In the genomic region with DNA sequence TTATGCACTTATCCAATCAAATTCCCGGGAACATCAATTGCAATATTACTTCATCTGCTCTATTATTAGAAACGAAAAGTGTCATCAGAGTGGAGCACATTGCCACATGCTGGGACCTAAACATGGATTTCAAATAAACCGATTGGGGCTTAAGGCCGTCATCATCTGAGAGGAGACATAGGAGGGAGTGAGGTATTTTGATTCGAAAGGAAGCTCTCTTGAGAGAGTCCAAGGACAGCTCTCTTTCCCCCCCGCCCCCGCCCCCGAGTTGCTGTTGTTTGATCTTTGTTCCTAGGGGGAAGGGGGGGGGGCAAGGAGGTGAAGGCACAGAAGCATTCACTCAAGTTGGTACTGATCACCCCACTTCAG, we compare ENCODE assay signal across 9 mouse cellular contexts. TPM values are rescaled to one million over a fixed set of nuclear protein-coding genes. Genes with fewer than 3 reads are reported as not detected.
DNase-seq lines count a peak whose midpoint lies in the region; ATAC-seq and TF ChIP-seq lines count a peak whose summit lies in the region.
"Had no signal": no experiment of that assay in that cellular context is flagged by ENCODE, and none has a peak within 500 bp of the region (broad histone marks: within the 10 kb centered on the region; RNA-seq: fewer than 3 reads in every experiment).

No protein-coding gene starts in this region.

- H3K4me3 ChIP-seq in heart, embryonic 10.5 days = peak overlapping the region; percentile 77
- peak overlapping the region; percentile 70 for H3K4me3 ChIP-seq in ES-Bruce4 (ENCODE audit: low read depth, low read length)
- H3K4me3 ChIP-seq in hindbrain, embryonic 10.5 days = peak overlapping the region; percentile 74
- H3K4me3 ChIP-seq: myocyte had no signal

- no peak for TF ChIP-seq CTCF in ES-Bruce4 (IDR thresholded peaks at IDR 0.05; ENCODE audit: low read depth, low read length)

- 0 out of 2 replicates have a peak, but pooled peaks cover 9% of the 10 kb centered on the region for H3K27me3 ChIP-seq in heart, embryonic 10.5 days (ENCODE audit: insufficient read depth, poor library complexity, severe bottlenecking)
- peaks cover 4% of the 10 kb centered on the region for H3K27me3 ChIP-seq in ES-Bruce4 (ENCODE audit: control insufficient read depth, insufficient read depth, low read length, poor library complexity, severe bottlenecking)
- H3K27me3 ChIP-seq in hindbrain, embryonic 10.5 days (ENCODE audit: insufficient read depth, poor library complexity, severe bottlenecking) = peaks cover 31% of the 10 kb centered on the region

- no peaks in the 10 kb centered on the region for H3K36me3 ChIP-seq in heart, embryonic 10.5 days
- H3K36me3 ChIP-seq in ES-Bruce4 (ENCODE audit: control insufficient read depth, insufficient read depth, low read length, poor library complexity, severe bottlenecking) = no peaks in the 10 kb centered on the region
- no peaks in the 10 kb centered on the region for H3K36me3 ChIP-seq in hindbrain, embryonic 10.5 days

- H3K9me3 ChIP-seq in heart, embryonic 10.5 days = no peaks in the 10 kb centered on the region
- no peaks in the 10 kb centered on the region for H3K9me3 ChIP-seq in ES-Bruce4 (replicated peaks; ENCODE audit: control insufficient read depth, insufficient read depth, low read length, poor library complexity, severe bottlenecking)
- no peaks in the 10 kb centered on the region for H3K9me3 ChIP-seq in hindbrain, embryonic 10.5 days

- no peak for DNase-seq in heart, embryonic 10.5 days (ENCODE audit: low spot score)
- no peak for DNase-seq in heart, adult 18-20 months
- DNase-seq in hindbrain, embryonic 10.5 days (ENCODE audit: low spot score) = no peak
- DNase-seq in frontal cortex, postnatal 10 days (ENCODE audit: low spot score in 2 of 2) = no peak
- no peak for DNase-seq in natural killer cell, adult 2 months (ENCODE audit: low spot score in 2 of 2)

- peak; percentile 2; the same call in 1 of the 2 replicates for ATAC-seq in megakaryocyte progenitor cell, adult 5-6 weeks (replicated peaks; ENCODE audit: poor library complexity)
- ATAC-seq in monocyte, adult 5-6 weeks (replicated peaks; ENCODE audit: insufficient number of reproducible peaks, low FRiP score, low TSS enrichment, poor library complexity, severe bottlenecking) = no peak

- H3K27ac ChIP-seq in heart, embryonic 10.5 days = peak overlapping the region; percentile 86
- no peak overlapping the region for H3K27ac ChIP-seq in ES-Bruce4 (ENCODE audit: insufficient read depth, low read length)
- H3K27ac ChIP-seq in hindbrain, embryonic 10.5 days = peak overlapping the region; percentile 86

- peaks cover 17% of the 10 kb centered on the region for H3K4me1 ChIP-seq in heart, embryonic 10.5 days
- no peaks in the 10 kb centered on the region for H3K4me1 ChIP-seq in ES-Bruce4 (ENCODE audit: control insufficient read depth, insufficient read depth, low read length)
- peaks cover 15% of the 10 kb centered on the region for H3K4me1 ChIP-seq in hindbrain, embryonic 10.5 days (replicated peaks)

- no peak overlapping the region for H3K9ac ChIP-seq in ES-Bruce4 (ENCODE audit: low read depth, poor library complexity, severe bottlenecking)

- WGBS in heart, embryonic 10.5 days = under 1% methylated on average over 8 of the region's 8 CpGs
- 2% methylated on average over 8 of the region's 8 CpGs for WGBS in hindbrain, embryonic 10.5 days

- no peak for TF ChIP-seq POLR2A in ES-Bruce4 (IDR thresholded peaks at IDR 0.05; ENCODE audit: insufficient read depth, low read length)

- no peak for TF ChIP-seq EP300 in ES-Bruce4 (IDR thresholded peaks at IDR 0.05; ENCODE audit: insufficient read depth, low read depth, low read length)

RNA-seq across cellular contexts. Expression of a gene that starts 0.2 kb away (rescaled TPM):
- 2.1 and 2.8 TPM in 2 replicates for polyA plus RNA-seq in heart, embryonic 10.5 days (2016; fragmentation: Nextera tagmentation; extraction: Ambion mirVana)
- total RNA-seq in heart, adult 18-20 months (2021) = 1 to 10 TPM; 6.1 to 7.0 TPM
- 0.09 TPM in 1 of 2 replicates, not detected in the other for polyA plus RNA-seq in ES-Bruce4 (2011; ENCODE audit: insufficient read depth, insufficient read length, low read depth, missing spikeins)
- 0.66 and 1.0 TPM in 2 replicates for polyA plus RNA-seq in hindbrain, embryonic 10.5 days (2016; fragmentation: Nextera tagmentation; extraction: Ambion mirVana)
- 0.44 and 0.52 TPM in 2 replicates for total RNA-seq in megakaryocyte progenitor cell, adult 5-6 weeks (2015)
- 0.37 and 0.51 TPM in 2 replicates for total RNA-seq in megakaryocyte progenitor cell, adult 5-6 weeks (2017)
- not detected in 3 replicates for total RNA-seq in monocyte, adult 5-6 weeks (2017)

RNA-seq across cellular contexts. Expression of a gene that starts 27.0 kb away (rescaled TPM):
- not detected in 2 replicates for polyA plus RNA-seq in heart, embryonic 10.5 days (2016; fragmentation: Nextera tagmentation; extraction: Ambion mirVana)
- not detected for total RNA-seq in heart, adult 18-20 months (2021)
- not detected in 2 replicates for polyA plus RNA-seq in ES-Bruce4 (2011; ENCODE audit: insufficient read depth, insufficient read length, low read depth, missing spikeins)
- not detected in 2 replicates for polyA plus RNA-seq in hindbrain, embryonic 10.5 days (2016; fragmentation: Nextera tagmentation; extraction: Ambion mirVana)
- total RNA-seq in megakaryocyte progenitor cell, adult 5-6 weeks (2015) = not detected in 2 replicates
- not detected in 2 replicates for total RNA-seq in megakaryocyte progenitor cell, adult 5-6 weeks (2017)
- not detected in 3 replicates for total RNA-seq in monocyte, adult 5-6 weeks (2017)
- polyA plus RNA-seq: myocyte had no signal
